11 mouse cellular contexts compared by ENCODE assay signal in genomic region chr16:41063270-41063857, GRCm38 (mm10).
"Had no signal": no experiment of that assay in that cellular context is flagged by ENCODE, and none has a peak within 500 bp of the region (broad histone marks: within the 10 kb centered on the region; RNA-seq: fewer than 3 reads in every experiment).

No protein-coding gene starts in this region.

- H3K4me1 ChIP-seq: limb, embryonic 12.5 days; liver, embryonic 13.5 days; midbrain, embryonic 13.5 days had no signal

- H3K27ac ChIP-seq: layer of hippocampus, adult 2 months; limb, embryonic 12.5 days; liver, embryonic 13.5 days; midbrain, embryonic 13.5 days had no signal

- H3K9me3 ChIP-seq: limb, embryonic 12.5 days; liver, embryonic 13.5 days; midbrain, embryonic 13.5 days had no signal

- DNase-seq: kidney, adult 2 months; liver; liver, embryonic 13.5 days; liver, postnatal 0 days; right cerebral cortex, postnatal 25 days; thymus, adult 18-20 months; thymus, postnatal 25 days had no signal

- H3K9ac ChIP-seq: limb, embryonic 12.5 days; liver, embryonic 13.5 days; liver, postnatal 0 days; midbrain, embryonic 13.5 days had no signal

- H3K27me3 ChIP-seq: limb, embryonic 12.5 days; liver, embryonic 13.5 days; midbrain, embryonic 13.5 days had no signal

- H3K36me3 ChIP-seq: limb, embryonic 12.5 days; liver, embryonic 13.5 days; midbrain, embryonic 13.5 days had no signal

- ATAC-seq: inflammation-experienced regulatory T-cells, adult 6 months; liver, postnatal 0 days; midbrain, embryonic 13.5 days had no signal

- H3K4me2 ChIP-seq: limb, embryonic 12.5 days; liver, embryonic 13.5 days; midbrain, embryonic 13.5 days had no signal

- H3K4me3 ChIP-seq: layer of hippocampus, adult 2 months; limb, embryonic 12.5 days; liver, embryonic 13.5 days; midbrain, embryonic 13.5 days had no signal
